Mouse (Mus musculus) midbrain, embryonic 11.5 days (tissue): ENCODE results near the gene D930020B18Rik. TPM values are rescaled to one million over a fixed set of nuclear protein-coding genes. Genes with fewer than 3 reads are reported as not detected.
A peak's percentile ranks its signal among the peaks of the same experiment; 100 is the strongest.

ENCODE experiments used
- ATAC-seq: fragments of 200-750 bp; cut with Nextera tagmentation; 2 replicates; pipeline ENCODE4 v1.8.0; 2017; ENCODE audit warnings: moderate TSS enrichment, moderate library complexity; ENCODE audit not compliant: low FRiP score
- DNase-seq: peaks from one replicate; pipeline ENCODE4 v3.0.0; 2015; ENCODE audit warnings: low spot score; ENCODE audit errors: missing footprints
- H3K27ac ChIP-seq: fragments of 300-500 bp; sonication (generic); 2 replicates; pipeline ENCODE4 v1.5.1; 2014; ENCODE audit warnings: low read depth, low read length
- H3K27me3 ChIP-seq: fragments of 300-500 bp; sonication (generic); 2 replicates; pipeline ENCODE4 v1.6.1; 2014; ENCODE audit warnings: mild to moderate bottlenecking, low read length, moderate library complexity, mixed read lengths; ENCODE audit not compliant: control insufficient read depth, insufficient read depth
- H3K36me3 ChIP-seq: fragments of 300-500 bp; sonication (generic); 2 replicates; pipeline ENCODE4 v1.6.1; 2014; ENCODE audit warnings: mild to moderate bottlenecking, low read length, moderate library complexity, mixed read lengths; ENCODE audit not compliant: control insufficient read depth, insufficient read depth
- H3K4me1 ChIP-seq: fragments of 300-500 bp; sonication (generic); 2 replicates; pipeline ENCODE4 v1.6.1; 2014; ENCODE audit warnings: low read length; ENCODE audit not compliant: control insufficient read depth, insufficient read depth
- H3K4me2 ChIP-seq: fragments of 300-500 bp; sonication (generic); 2 replicates; pipeline ENCODE4 v1.6.1; 2014; ENCODE audit warnings: mild to moderate bottlenecking, moderate library complexity
- H3K4me3 ChIP-seq: fragments of 300-500 bp; sonication (generic); 2 replicates; pipeline ENCODE4 v1.5.1; 2014; ENCODE audit warnings: low read depth, low read length
- H3K9ac ChIP-seq: fragments of 300-500 bp; sonication (generic); 2 replicates; pipeline ENCODE4 v1.6.1; 2014; ENCODE audit warnings: low read length
- H3K9me3 ChIP-seq: fragments of 300-500 bp; sonication (generic); 2 replicates; pipeline ENCODE4 v1.6.1; 2016; ENCODE audit warnings: low read length; ENCODE audit not compliant: control insufficient read depth
- WGBS: fragments of 180-500 bp; shearing (Covaris S2); extraction: QIAGEN DNeasy Blood & Tissue Kit; methylation state at CpG from one replicate; pipeline ENCODE4 v1.1.7; 2014; 5-methylcytosine and 5-hydroxymethylcytosine counted together
- microRNA-seq: library from miRNA; unstranded; fragments of <30 nt; microRNA quantifications from one replicate; pipeline ENCODE4, GENCODE M21; 2017
- polyA plus RNA-seq: library from polyadenylated mRNA; unstranded; fragments of >200 nt; fragmentation: Nextera tagmentation; extraction: Ambion mirVana; gene quantifications from 2 replicates; pipeline ENCODE4 v1.2.1, GENCODE M21; 2014

Gene D930020B18Rik
- polyA plus RNA-seq, 1 experiment from 2014 or later = not detected

GRCm38 (mm10) chr10:121739548-121740505, 98.4 kb downstream of the D930020B18Rik start, which contains the start of gene BC048403:
TSS of gene BC048403 (plus strand) at chr10:121739937.
- WGBS = 1% methylated on average over 64 of the region's 68 CpGs
- peak within 1 kb of the TSS; percentile 93 for H3K4me2 ChIP-seq
- no peaks in the 10 kb centered on the region for H3K9me3 ChIP-seq
- H3K27ac ChIP-seq = no peak within 1 kb of the TSS; the same call in 1 of the 2 replicates
- ATAC-seq (peak; percentile 95), DNase-seq (peak; percentile 99)
- H3K36me3 ChIP-seq = no peaks in the 10 kb centered on the region
- peak within 1 kb of the TSS; percentile 83 for H3K4me3 ChIP-seq
- no peaks in the 10 kb centered on the region for H3K27me3 ChIP-seq
- H3K9ac ChIP-seq = peak within 1 kb of the TSS; percentile 76
- H3K4me1 ChIP-seq = peaks cover 10% of the 10 kb centered on the region; the same call in 1 of the 2 replicates

- no peak overlapping the region for H3K4me3 ChIP-seq
- no peak overlapping the region for H3K4me2 ChIP-seq
- DNase-seq (no peak), ATAC-seq (no peak)
- peaks cover 10% of the 10 kb centered on the region; the same call in 1 of the 2 replicates for H3K4me1 ChIP-seq
- no peak overlapping the region for H3K27ac ChIP-seq
- WGBS = 47% methylated on average over 4 of the region's 4 CpGs
- no peaks in the 10 kb centered on the region for H3K9me3 ChIP-seq
- H3K9ac ChIP-seq = no peak overlapping the region
- peaks cover 5% of the 10 kb centered on the region; the same call in 1 of the 2 replicates for H3K36me3 ChIP-seq
- no peaks in the 10 kb centered on the region for H3K27me3 ChIP-seq
Observed at GRCm38 (mm10) chr10:121742336-121742735, 100.9 kb downstream of the D930020B18Rik start.

Small RNA genes within 50 kb of the gene (microRNA-seq; reads per million reads assigned to microRNA genes)
- not detected for gene Gm24330

Other genes starting within 250 kb of the D930020B18Rik start
- 5.9 and 6.0 TPM in 2 replicates for gene Rassf3, start 165.2 kb upstream of the D930020B18Rik start, polyA plus RNA-seq
- gene Tbk1, start 54.8 kb upstream of the D930020B18Rik start, polyA plus RNA-seq = 34.0 and 35.7 TPM in 2 replicates
- 55.5 and 68.5 TPM in 2 replicates for gene Xpot, start 15.3 kb upstream of the D930020B18Rik start, polyA plus RNA-seq
- gene BC048403, start 98.3 kb downstream of the D930020B18Rik start, polyA plus RNA-seq = 3.1 and 3.4 TPM in 2 replicates